In genomic region chr3:100889234-100889633, GRCm38 (mm10) we compare ENCODE assay signal across 20 mouse cellular contexts. TPM values are rescaled to one million over a fixed set of nuclear protein-coding genes. Genes with fewer than 3 reads are reported as not detected.
DNase-seq lines count a peak whose midpoint lies in the region.
"Had no signal": no experiment of that assay in that cellular context is flagged by ENCODE, and none has a peak within 500 bp of the region (broad histone marks: within the 10 kb centered on the region; RNA-seq: fewer than 3 reads in every experiment).

No protein-coding gene starts in this region.

- no peaks in the 10 kb centered on the region for H3K79me2 ChIP-seq in macrophage (ENCODE audit: inconsistent target)

- peak overlapping the region; percentile 76 for H3K27ac ChIP-seq in macrophage
- no peak overlapping the region for H3K27ac ChIP-seq in limb, embryonic 10.5 days
- H3K27ac ChIP-seq: embryonic facial prominence, embryonic 12.5 days; forebrain, embryonic 12.5 days; heart, embryonic 10.5 days; hindbrain, embryonic 15.5 days had no signal

- H3K9me3 ChIP-seq in limb, embryonic 10.5 days (replicated peaks): no peaks in the 10 kb centered on the region
- H3K9me3 ChIP-seq: heart, embryonic 10.5 days; hindbrain, embryonic 15.5 days had no signal

- H3K36me3 ChIP-seq in macrophage (ENCODE audit: inconsistent target): no peaks in the 10 kb centered on the region
- H3K36me3 ChIP-seq in limb, embryonic 10.5 days: no peaks in the 10 kb centered on the region
- H3K36me3 ChIP-seq: embryonic facial prominence, embryonic 12.5 days; forebrain, embryonic 12.5 days; heart, embryonic 10.5 days; hindbrain, embryonic 15.5 days had no signal

- H3K27me3 ChIP-seq in limb, embryonic 10.5 days (ENCODE audit: low read depth, poor library complexity, severe bottlenecking): no peaks in the 10 kb centered on the region
- H3K27me3 ChIP-seq: embryonic facial prominence, embryonic 12.5 days; forebrain, embryonic 12.5 days; hindbrain, embryonic 15.5 days had no signal

- DNase-seq in adrenal gland, adult (ENCODE audit: inconsistent age in 2 of 2, low spot score in 1 of 2): peak; percentile 40 to 70
- DNase-seq in adrenal gland, postnatal 14 days: no peak
- peak; percentile 18 for DNase-seq in heart, adult 11 months
- no peak for DNase-seq in heart, postnatal 10 days
- DNase-seq in NIH3T3 (ENCODE audit: low read depth): peak; percentile 74
- DNase-seq in limb, embryonic 10.5 days (ENCODE audit: low spot score): no peak
- no peak for DNase-seq in frontal cortex, postnatal 14 days (ENCODE audit: low spot score in 2 of 2)
- DNase-seq: cerebellum, adult 11 months; cerebellum, adult 8-10 months; cerebellum, postnatal 25 days; forebrain, postnatal 0 days; gastrocnemius, postnatal 36 days; heart, adult 18-20 months; heart, postnatal 14 days; kidney, adult 8-10 months had no signal

- no peak overlapping the region for H3K4me3 ChIP-seq in macrophage (ENCODE audit: inconsistent target)
- no peak overlapping the region for H3K4me3 ChIP-seq in limb, embryonic 10.5 days
- H3K4me3 ChIP-seq: embryonic facial prominence, embryonic 12.5 days; forebrain, embryonic 12.5 days; heart, embryonic 10.5 days; hindbrain, embryonic 15.5 days had no signal

- intact Hi-C loops in heart, postnatal 10 days (cut with DNase I): no loop called here

- H3K4me1 ChIP-seq in limb, embryonic 10.5 days: peaks cover 13% of the 10 kb centered on the region
- H3K4me1 ChIP-seq: embryonic facial prominence, embryonic 12.5 days; forebrain, embryonic 12.5 days; hindbrain, embryonic 15.5 days had no signal

- WGBS in macrophage (ENCODE audit: missing documents): 92% methylated on average over 1 of the region's 1 CpGs
- WGBS in limb, embryonic 10.5 days: 91% methylated on average over 1 of the region's 1 CpGs

RNA-seq across cellular contexts. Expression of gene Trim45, which starts 32.8 kb away (rescaled TPM):
- total RNA-seq in adrenal gland, postnatal 14 days (2021): 3.0 and 3.5 TPM in 2 replicates
- total RNA-seq in heart, postnatal 10 days (2021): 10 to 100 TPM; 10.7 to 11.1 TPM
- 1 to 10 TPM in 20 of 26 experiments, under 1 TPM in 6; 0.33 to 4.4 (median 1.6) TPM for total RNA-seq in macrophage (2018; cell fraction: chromatin; rRNA removed)
- 1 to 10 TPM in 22 of 26 experiments, under 1 TPM in 4; 0.43 to 2.3 (median 1.7) TPM for total RNA-seq in macrophage (2018; cell fraction: cytosol; rRNA removed)
- total RNA-seq in macrophage (2018; cell fraction: nucleus; rRNA removed): 1 to 10 TPM in 23 of 26 experiments, under 1 TPM in 3; 0.88 to 3.7 (median 1.6) TPM
- polyA plus RNA-seq in macrophage (2018): 0.89 to 1.6 TPM (median 1.2 TPM) in 3 replicates
- 5.6 and 6.7 TPM in 2 replicates for polyA plus RNA-seq in limb, embryonic 10.5 days (2016; fragmentation: Nextera tagmentation; extraction: Ambion mirVana)

Comparison
In these comparisons a context has a peak if more than half of its experiments do, and no peak if none do; other contexts are left out.
1. DNase-seq: peak in adrenal gland, adult (2 of 2), heart, adult 11 months (single experiment) and NIH3T3 (single experiment); none in adrenal gland, postnatal 14 days (single experiment), heart, postnatal 10 days (0 of 2), limb, embryonic 10.5 days (single experiment) and frontal cortex, postnatal 14 days (0 of 2).